Mouse (Mus musculus) mouse trophoblast stem cell (cell line): ENCODE results near the gene Apoc2.

Source experiments
- in situ Hi-C, 2 experiments: fragments of 300-500 bp; cut with MseI, MboI; formaldehyde crosslinking; loops; 2 replicates in 1 of 2; 3 replicates in 1 of 2; pipeline ENCODE4 v1.15.1; 2025

Gene Apoc2

DNA sequence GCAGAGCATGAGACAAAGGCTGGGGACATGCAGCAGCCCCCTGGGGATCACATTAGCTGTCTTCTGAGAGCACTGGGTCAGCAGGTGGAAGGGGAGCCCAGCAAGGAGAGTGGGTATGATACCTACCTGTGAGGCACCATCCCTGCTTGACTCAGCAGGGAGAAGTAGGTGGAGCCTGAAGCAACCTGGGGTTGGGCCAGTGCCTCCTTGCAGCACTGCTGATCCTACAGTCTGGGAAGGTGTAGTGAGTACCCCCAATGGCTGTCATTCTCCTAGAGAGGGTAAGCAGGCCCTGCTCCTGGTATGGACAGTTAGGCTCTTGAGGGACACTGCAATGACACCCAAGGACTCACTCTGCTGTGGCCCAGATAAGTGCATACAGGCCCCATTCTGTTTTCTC, 45.5 kb downstream of the Apoc2 start:
- in situ Hi-C loops: no loop called here

DNA sequence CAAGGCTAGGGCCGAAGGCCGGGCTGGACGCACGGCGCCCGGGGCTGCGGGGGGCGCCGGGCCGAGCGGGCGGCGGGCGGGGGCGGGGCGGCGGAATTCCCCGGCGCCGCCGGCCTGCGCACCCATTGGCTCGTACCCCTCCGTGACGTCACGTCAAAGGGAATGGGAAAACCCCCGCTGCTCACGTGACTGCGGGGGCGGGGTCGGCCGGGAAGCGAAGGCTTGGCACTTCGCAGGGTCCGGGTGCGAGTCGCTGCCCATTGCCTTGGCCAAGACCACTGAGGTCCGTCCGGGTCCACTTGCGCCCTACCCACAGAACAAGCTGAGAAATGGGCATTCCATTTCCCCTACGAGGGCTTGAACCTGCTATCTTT, 48.4 kb downstream of the Apoc2 start, which contains the start of gene Relb:
Relb (minus strand) TSS at position 78 of the 374 bp plus-strand sequence.
- in situ Hi-C loops: no loop called here

DNA sequence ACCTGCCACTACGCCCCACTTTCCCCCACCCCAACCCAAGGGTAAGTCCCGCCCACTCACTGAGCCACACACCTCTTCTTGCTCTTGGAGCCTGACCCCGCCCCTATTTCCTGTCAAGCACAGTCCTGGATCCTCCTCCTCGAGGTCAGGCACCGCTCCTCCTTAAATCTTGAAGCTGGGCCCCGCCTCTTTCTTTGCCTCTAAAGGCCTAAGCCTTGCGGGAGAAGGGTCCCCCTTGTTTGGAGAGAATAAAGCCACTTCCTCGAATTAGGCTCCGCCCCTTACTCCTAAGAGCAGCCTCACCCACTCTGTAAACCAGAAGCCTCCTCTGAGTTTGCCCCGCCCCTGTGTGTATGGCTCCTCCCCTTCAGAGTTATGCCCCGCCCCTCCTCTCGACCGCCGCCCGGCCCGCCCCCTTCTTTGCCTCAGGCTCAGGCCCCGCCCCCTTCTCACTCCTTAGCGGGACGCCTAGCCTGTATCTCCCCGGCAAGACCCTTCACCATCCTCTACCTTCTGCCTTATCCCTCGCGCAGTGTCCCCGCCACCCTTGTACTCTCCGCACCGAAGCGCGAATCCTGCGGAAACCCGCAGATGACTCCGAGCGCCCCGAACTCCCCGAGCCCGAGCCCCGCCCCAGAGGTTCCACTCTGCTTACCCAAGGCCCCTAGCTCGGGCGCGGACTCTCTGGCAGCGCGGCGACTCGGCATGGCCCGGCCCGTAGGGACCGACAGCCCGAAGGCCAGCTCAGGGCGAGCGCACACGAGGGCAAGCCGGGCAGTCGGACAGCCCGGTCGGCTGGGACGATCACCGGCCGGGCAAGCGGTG, 49.0 kb downstream of the Apoc2 start:
- in situ Hi-C loops: no loop called here

DNA sequence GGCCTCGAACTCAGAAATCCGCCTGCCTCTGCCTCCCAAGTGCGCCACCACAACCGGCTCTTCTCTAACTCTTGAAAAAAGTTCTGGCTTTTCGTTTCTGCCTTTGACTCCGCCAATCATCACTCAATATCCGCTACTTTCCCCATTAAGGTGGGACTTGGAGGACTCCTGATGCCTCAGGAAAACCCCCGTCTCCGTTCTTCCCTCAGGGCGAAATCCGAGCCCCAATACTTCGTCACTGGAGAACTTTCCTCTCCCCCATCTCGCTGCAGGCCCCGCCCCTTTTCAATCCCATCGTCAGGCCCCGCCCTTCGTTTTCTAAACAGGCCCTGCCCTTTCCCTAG, 49.6 kb downstream of the Apoc2 start:
- in situ Hi-C loops: no loop called here

DNA sequence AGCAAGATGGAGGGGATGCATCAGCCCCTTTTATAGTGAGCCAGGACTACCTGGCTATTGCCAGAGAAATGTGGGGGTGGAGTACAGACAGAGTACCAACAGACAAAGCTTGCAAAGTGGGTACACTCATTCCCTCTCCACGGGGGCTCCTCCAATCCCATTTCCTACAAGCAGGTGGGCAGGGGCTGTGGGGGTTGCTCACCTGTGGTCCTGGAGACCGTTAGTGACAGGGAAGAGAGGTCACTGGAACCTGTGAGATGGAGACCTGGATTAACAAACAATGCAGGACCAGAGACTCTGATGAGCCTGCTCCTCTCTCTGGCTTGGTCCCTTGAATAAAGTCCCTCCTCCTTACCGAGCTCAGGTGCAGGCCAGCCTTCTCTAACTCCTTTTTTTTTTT, 50.0 kb downstream of the Apoc2 start:
- in situ Hi-C loops: no loop called here

DNA sequence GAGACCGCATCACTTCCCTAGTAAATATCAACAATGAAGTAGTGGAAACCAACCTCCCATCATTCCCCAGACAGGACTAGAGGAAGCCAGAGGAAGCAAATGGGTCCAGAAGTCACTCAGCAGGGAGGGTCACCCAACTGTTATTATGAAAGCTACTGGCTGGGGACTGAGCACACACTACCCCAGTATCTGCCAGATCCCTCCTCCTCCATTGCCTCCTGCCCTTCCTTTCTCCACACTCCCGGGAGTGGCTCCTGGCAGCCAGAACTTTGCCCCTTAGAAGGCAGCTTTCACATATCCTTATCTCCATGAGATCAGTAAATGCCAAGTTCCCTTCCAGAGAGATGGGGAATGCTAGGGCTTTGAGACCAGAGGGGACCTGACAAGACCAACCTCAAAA, 54.3 kb downstream of the Apoc2 start:
- in situ Hi-C loops: no loop called here

DNA sequence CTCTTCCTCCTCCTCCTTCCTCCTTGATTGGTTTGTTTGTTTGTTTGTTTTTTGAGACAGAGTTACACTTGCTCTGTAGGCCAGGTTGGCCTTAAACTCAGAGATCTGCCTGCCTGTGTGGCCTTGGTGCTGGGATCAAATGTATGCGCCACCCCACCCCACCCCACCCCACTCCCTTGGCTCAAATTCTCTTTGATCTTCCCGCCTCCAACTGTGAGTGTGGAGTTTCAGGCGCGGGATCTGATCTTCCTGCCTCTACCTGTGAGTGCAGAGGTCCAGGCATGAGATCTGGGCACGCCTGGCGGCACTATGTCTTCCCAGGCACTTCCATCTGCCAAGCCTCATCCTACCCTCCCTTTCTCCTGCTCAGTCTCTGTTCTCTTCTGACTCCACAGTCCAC, 55.5 kb downstream of the Apoc2 start:
- in situ Hi-C loops: no loop called here
